Mouse (Mus musculus): ENCODE results near the gene Trip12.

Gene Trip12

GRCm38 (mm10) chr1:84840018-84840664 is at the start of gene Trip12:
Trip12 (minus strand) TSS chr1:84840516.
- DNase-seq (ENCODE audit: low spot score) = no peak

- DNase-seq (ENCODE audit: low spot score) = no peak
Measured at GRCm38 (mm10) chr1:84890005-84890393, 49.7 kb upstream of the Trip12 start.

GRCm38 (mm10) chr1:84889330-84890004 is 49.2 kb upstream of the Trip12 start:
- DNase-seq (ENCODE audit: low spot score) = no peak

- no peak for DNase-seq (ENCODE audit: low spot score)
Measured at GRCm38 (mm10) chr1:84885921-84886320, 45.6 kb upstream of the Trip12 start.

- DNase-seq (ENCODE audit: low spot score) = no peak
Measured at GRCm38 (mm10) chr1:84885174-84885573, 44.9 kb upstream of the Trip12 start.

- no peak for DNase-seq (ENCODE audit: low spot score)
Measured at GRCm38 (mm10) chr1:84883889-84884288, 43.6 kb upstream of the Trip12 start.

- DNase-seq (ENCODE audit: low spot score) = no peak
Measured at GRCm38 (mm10) chr1:84882937-84883336, 42.6 kb upstream of the Trip12 start.

GRCm38 (mm10) chr1:84882066-84882532 is 41.8 kb upstream of the Trip12 start:
- DNase-seq (ENCODE audit: low spot score) = no peak

- DNase-seq (ENCODE audit: low spot score) = peak; percentile 6
Measured at GRCm38 (mm10) chr1:84881248-84882065, 41.1 kb upstream of the Trip12 start.

- no peak for DNase-seq (ENCODE audit: low spot score)
Measured at GRCm38 (mm10) chr1:84879571-84880120, 39.3 kb upstream of the Trip12 start.

GRCm38 (mm10) chr1:84877590-84877989 is 37.3 kb upstream of the Trip12 start:
- DNase-seq (ENCODE audit: low spot score) = no peak

GRCm38 (mm10) chr1:84872939-84873338 is 32.6 kb upstream of the Trip12 start:
- DNase-seq (ENCODE audit: low spot score) = no peak

- DNase-seq (ENCODE audit: low spot score) = no peak
Measured at GRCm38 (mm10) chr1:84872105-84872504, 31.8 kb upstream of the Trip12 start.

- DNase-seq (ENCODE audit: low spot score) = no peak
Measured at GRCm38 (mm10) chr1:84871131-84871530, 30.8 kb upstream of the Trip12 start.

- no peak for DNase-seq (ENCODE audit: low spot score)
Measured at GRCm38 (mm10) chr1:84869498-84869897, 29.2 kb upstream of the Trip12 start.

- DNase-seq (ENCODE audit: low spot score) = no peak
Measured at GRCm38 (mm10) chr1:84868841-84869240, 28.5 kb upstream of the Trip12 start.

GRCm38 (mm10) chr1:84868311-84868710 is 28.0 kb upstream of the Trip12 start:
- no peak for DNase-seq (ENCODE audit: low spot score)

GRCm38 (mm10) chr1:84866706-84867230 is 26.5 kb upstream of the Trip12 start:
- DNase-seq (ENCODE audit: low spot score) = no peak

GRCm38 (mm10) chr1:84866231-84866630 is 25.9 kb upstream of the Trip12 start:
- DNase-seq (ENCODE audit: low spot score) = no peak

- DNase-seq (ENCODE audit: low spot score) = no peak
Measured at GRCm38 (mm10) chr1:84864645-84865044, 24.3 kb upstream of the Trip12 start.

GRCm38 (mm10) chr1:84861255-84861630 is 20.9 kb upstream of the Trip12 start:
- DNase-seq (ENCODE audit: low spot score) = no peak
